Mouse (Mus musculus) adrenal gland, postnatal 36 days (tissue): Measurements from ENCODE around the gene Cdh4. TPM values are rescaled to one million over a fixed set of nuclear protein-coding genes. Genes with fewer than 3 reads are reported as not detected.

ENCODE experiments used
- DNase-seq, 2 experiments: peaks; one replicate each; pipeline ENCODE4 v3.0.0; 2021; ENCODE audit warnings: mixed read lengths in 1 of 2
- total RNA-seq, 2 experiments: library from RNA; stranded (reverse); gene quantifications; 2 replicates each; pipeline ENCODE4 v1.2.3; 2021

Gene Cdh4
- total RNA-seq, 2 experiments from 2014 or later, result 3.8 to 5.1 TPM

- no peak for DNase-seq
Observed at GRCm38 (mm10) chr2:179865097-179865496, 422.9 kb downstream of the Cdh4 start.

- DNase-seq, result no peak
Observed at GRCm38 (mm10) chr2:179867669-179868068, 425.4 kb downstream of the Cdh4 start.

- DNase-seq, result no peak
Observed at GRCm38 (mm10) chr2:179869871-179870270, 427.6 kb downstream of the Cdh4 start.

GRCm38 (mm10) chr2:179872724-179873123 is 430.5 kb downstream of the Cdh4 start:
- DNase-seq, result peak; percentile 17 to 20

- peak; percentile 5 to 22 for DNase-seq
Observed at GRCm38 (mm10) chr2:179873315-179873714, 431.1 kb downstream of the Cdh4 start.

- DNase-seq, result peak; percentile 62 to 64
Observed at GRCm38 (mm10) chr2:179875147-179875546, 432.9 kb downstream of the Cdh4 start.

GRCm38 (mm10) chr2:179877551-179878215 is 435.5 kb downstream of the Cdh4 start:
- peak; percentile 52 to 57 for DNase-seq

GRCm38 (mm10) chr2:179884561-179884960 is 442.3 kb downstream of the Cdh4 start:
- no peak for DNase-seq

- DNase-seq, result no peak
Observed at GRCm38 (mm10) chr2:179891048-179891447, 448.8 kb downstream of the Cdh4 start.

- no peak for DNase-seq
Observed at GRCm38 (mm10) chr2:179896949-179897348, 454.7 kb downstream of the Cdh4 start.

- no peak for DNase-seq
Observed at GRCm38 (mm10) chr2:179912911-179913310, 470.7 kb downstream of the Cdh4 start.

- DNase-seq, result no peak
Observed at GRCm38 (mm10) chr2:179913349-179913748, 471.1 kb downstream of the Cdh4 start.

- no peak for DNase-seq
Observed at GRCm38 (mm10) chr2:179914246-179914645, 472.0 kb downstream of the Cdh4 start.

GRCm38 (mm10) chr2:179916877-179917673 is 474.8 kb downstream of the Cdh4 start:
- DNase-seq, result peak; percentile 81 to 85

- DNase-seq, result peak in 1 of 2 experiments; percentile 31
Observed at GRCm38 (mm10) chr2:179920042-179920441, 477.8 kb downstream of the Cdh4 start.

- no peak for DNase-seq
Observed at GRCm38 (mm10) chr2:179921021-179921653, 478.9 kb downstream of the Cdh4 start.

- no peak for DNase-seq
Observed at GRCm38 (mm10) chr2:179924038-179924437, 481.8 kb downstream of the Cdh4 start.

GRCm38 (mm10) chr2:179929166-179929565 is 486.9 kb downstream of the Cdh4 start:
- DNase-seq, result no peak

GRCm38 (mm10) chr2:179931741-179932140 is 489.5 kb downstream of the Cdh4 start:
- no peak for DNase-seq

- no peak for DNase-seq
Observed at GRCm38 (mm10) chr2:179934165-179934564, 491.9 kb downstream of the Cdh4 start.

- DNase-seq, result no peak
Observed at GRCm38 (mm10) chr2:179937091-179937490, 494.9 kb downstream of the Cdh4 start.

GRCm38 (mm10) chr2:179941696-179942095 is 499.5 kb downstream of the Cdh4 start:
- DNase-seq, result no peak

GRCm38 (mm10) chr2:179945051-179945450 is 502.8 kb downstream of the Cdh4 start:
- no peak for DNase-seq
